Mouse (Mus musculus) adrenal gland, postnatal 4 days (tissue): ENCODE results near the gene Olfr1053. TPM values are rescaled to one million over a fixed set of nuclear protein-coding genes. Genes with fewer than 3 reads are reported as not detected.
"Not testable (repeated sequence)": the region's sequence is repeated elsewhere in the genome, so short reads cannot be mapped to it uniquely, and the experiment has no call there.

ENCODE experiments used
- DNase-seq, 2 experiments: peaks; one replicate each; pipeline ENCODE4 v3.0.0; 2021 to 2022; ENCODE audit warnings: low spot score in 2 of 2, mixed read lengths in 2 of 2
- long read RNA-seq, 2 experiments: library from polyadenylated mRNA; stranded (forward); transcript quantifications; one replicate each; pipeline ENCODE4 v2.0.0; 2021
- total RNA-seq, 2 experiments: library from RNA; stranded (reverse); gene quantifications; 2 replicates each; pipeline ENCODE4 v1.2.3; 2021

The Olfr1053 gene
- not detected for total RNA-seq
- long read RNA-seq, experiment 1, result 0 reads
- long read RNA-seq, experiment 2, result 0 reads

DNA sequence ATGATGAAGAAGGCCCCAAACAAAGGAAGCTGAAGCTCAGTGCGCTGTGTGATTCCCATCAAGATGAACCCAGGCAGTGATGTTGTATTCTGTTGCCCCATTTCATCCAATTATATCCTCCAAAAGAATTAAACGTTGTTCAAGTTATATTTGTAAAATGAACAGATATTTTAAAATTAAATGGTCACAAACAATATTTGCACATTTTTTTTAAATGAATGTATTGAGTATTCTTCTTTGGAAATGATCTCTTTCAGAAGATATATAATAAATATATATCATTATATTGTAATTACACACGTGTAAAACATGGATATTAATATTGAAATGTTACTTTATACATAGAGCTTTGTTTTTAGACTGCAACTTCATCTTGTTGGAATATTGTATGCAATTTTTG lies at the start of gene Olfr1053:
Gene Olfr1053, minus strand, starts transcription at position 101 of the 400 bp plus-strand sequence.
- no peak for DNase-seq

DNA sequence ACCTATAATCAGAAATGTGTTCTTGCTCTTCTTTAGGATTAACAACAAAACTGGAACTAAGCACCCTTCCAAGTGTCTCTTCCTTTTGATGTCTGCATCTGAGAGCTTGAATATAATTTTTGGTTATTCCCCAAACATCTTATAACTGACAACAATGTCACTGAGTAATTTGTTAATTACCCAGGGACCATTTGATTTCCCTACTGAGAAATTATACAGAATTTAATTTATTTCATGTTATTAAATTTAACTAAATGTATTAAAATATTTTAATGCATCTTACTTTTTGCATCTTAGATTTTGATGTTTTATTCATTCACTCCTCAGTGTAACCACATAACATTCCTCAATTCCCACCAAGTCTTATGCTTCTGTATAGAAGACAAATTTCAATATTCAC lies 47.3 kb upstream of the Olfr1053 start, which contains the start of gene Olfr1056:
Gene Olfr1056, minus strand, starts transcription at position 101 of the 400 bp plus-strand sequence.
- DNase-seq, result no peak

DNA sequence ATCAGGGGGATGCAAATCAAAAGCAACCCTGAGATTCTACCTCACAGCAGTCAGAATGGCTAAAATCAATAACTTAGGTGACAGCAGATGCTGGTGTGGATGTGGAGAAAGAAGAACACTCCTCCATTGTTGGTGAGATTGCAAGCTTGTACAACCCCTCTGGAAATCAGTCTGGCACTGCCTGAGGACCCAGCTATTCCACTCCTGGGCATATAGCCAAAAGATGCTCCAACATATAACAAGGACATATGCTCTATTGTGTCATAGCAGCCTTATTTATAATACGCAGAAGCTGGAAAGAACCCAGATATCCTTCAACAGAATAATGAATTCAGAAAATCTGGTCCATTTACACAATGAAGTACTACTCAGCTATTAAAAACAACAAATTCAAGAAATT lies 36.7 kb upstream of the Olfr1053 start:
- not testable (repeated sequence) for DNase-seq

DNA sequence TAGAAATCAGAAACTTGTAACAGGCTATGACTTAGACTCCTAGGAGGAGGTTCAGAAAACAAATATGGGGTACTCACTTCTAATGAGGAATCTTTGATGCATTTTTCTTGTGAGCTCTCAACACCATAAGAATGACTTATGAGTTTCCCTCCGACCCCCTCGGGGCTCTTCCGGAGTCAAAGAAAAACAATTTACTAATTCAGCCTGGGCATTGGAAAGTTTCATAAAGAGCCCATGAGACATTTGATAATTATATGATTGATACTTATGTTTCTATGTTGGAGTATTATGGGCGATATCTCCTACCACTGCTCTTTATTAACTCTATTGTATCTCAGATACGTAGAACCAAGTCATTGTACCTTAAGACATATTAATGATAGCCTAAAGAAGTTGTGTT lies 35.1 kb upstream of the Olfr1053 start, which contains the start of gene Olfr1055:
Gene Olfr1055, minus strand, starts transcription at position 101 of the 400 bp plus-strand sequence.
- DNase-seq, result no peak

DNA sequence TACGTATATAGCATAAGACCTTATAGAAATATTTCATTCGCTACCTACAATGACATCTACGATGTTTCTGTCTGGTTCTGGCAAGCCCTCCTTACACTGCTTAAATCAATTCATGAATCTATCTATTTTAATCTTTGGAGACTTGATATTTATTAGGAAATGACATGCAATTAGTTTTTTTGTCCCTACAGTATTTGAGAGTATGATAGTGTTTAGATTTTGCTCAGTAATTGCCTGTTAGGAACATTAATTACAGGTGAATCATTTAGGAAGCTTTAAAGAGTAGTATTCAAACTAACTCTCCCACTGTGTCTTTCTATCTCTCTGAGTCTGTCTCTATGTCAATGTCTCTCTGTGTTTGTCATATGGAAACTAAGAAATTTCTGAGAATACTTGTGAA lies 20.2 kb upstream of the Olfr1053 start, which contains the start of gene Olfr1054:
Gene Olfr1054, minus strand, starts transcription at position 101 of the 400 bp plus-strand sequence.
- DNase-seq, result no peak

DNA sequence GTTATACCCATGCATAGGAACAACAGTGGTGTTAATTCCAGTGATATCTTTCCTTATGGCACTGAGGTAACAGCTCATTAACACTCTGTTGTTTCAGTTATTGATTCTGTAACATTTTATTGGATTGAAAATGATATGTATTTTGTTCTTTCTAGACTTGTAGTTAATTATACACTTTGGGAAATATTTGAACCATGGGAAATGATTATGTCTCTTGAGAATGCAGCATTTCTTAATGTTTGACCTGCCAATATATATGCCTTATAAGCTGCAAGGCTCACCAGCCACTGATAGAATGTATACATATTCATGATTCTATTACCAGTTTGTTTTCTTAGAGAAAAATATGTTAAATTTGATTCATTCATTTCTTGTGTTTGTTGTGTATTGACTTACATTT lies 22.9 kb downstream of the Olfr1053 start, which contains the start of gene Olfr1052:
Gene Olfr1052, plus strand, starts transcription at position 301 of the 400 bp plus-strand sequence.
- no peak for DNase-seq

DNA sequence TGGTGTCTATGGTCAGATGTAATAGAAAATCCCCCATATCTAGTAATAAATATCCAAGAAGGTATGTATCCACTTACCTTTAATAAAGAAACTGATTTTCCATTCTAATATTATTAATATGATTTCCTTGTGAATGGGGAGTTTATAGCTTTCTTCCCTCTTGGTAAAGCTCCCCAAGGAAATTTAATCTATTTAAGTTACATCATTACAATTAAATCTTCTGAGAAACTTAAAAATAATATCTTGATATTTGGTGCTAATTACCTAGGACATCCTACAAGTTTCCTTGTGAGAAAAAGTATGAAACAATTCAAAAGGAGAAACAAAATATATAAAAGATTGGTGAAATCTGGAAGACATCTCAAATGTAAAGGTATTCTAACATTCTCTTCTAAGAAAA lies 36.1 kb downstream of the Olfr1053 start, which contains the start of gene Olfr1051:
Gene Olfr1051, minus strand, starts transcription at position 101 of the 400 bp plus-strand sequence.
- DNase-seq, result not testable (repeated sequence)

Other genes with a start within 250 kb of the Olfr1053 start
- gene Olfr1036, start 241.3 kb downstream of the Olfr1053 start, total RNA-seq, result not detected
- gene Olfr1037, start 227.9 kb downstream of the Olfr1053 start, total RNA-seq, result not detected
- not detected for gene Olfr1039, start 179.4 kb downstream of the Olfr1053 start, total RNA-seq
- not detected for gene Olfr1040, start 168.6 kb downstream of the Olfr1053 start, total RNA-seq
- not detected for gene Olfr1042, start 153.4 kb downstream of the Olfr1053 start, total RNA-seq
- not detected for gene Olfr1043, start 147.8 kb downstream of the Olfr1053 start, total RNA-seq
- not detected for gene Olfr1044, start 137.5 kb downstream of the Olfr1053 start, total RNA-seq
- gene Olfr52, start 129.6 kb downstream of the Olfr1053 start, total RNA-seq, result not detected
- gene Olfr1045, start 112.3 kb downstream of the Olfr1053 start, total RNA-seq, result not detected
- not detected for gene Olfr1046, start 96.0 kb downstream of the Olfr1053 start, total RNA-seq
- not detected for gene Olfr1047, start 83.9 kb downstream of the Olfr1053 start, total RNA-seq
- not detected for gene Olfr1048, start 75.0 kb downstream of the Olfr1053 start, total RNA-seq
- gene Olfr1049, start 57.0 kb downstream of the Olfr1053 start, total RNA-seq, result not detected
- not detected for gene Olfr1051, start 36.2 kb downstream of the Olfr1053 start, total RNA-seq
- not detected for gene Olfr1052, start 22.8 kb downstream of the Olfr1053 start, total RNA-seq
- gene Olfr1054, start 20.1 kb upstream of the Olfr1053 start, total RNA-seq, result not detected
- not detected for gene Olfr1055, start 35.0 kb upstream of the Olfr1053 start, total RNA-seq
- gene Olfr1056, start 47.2 kb upstream of the Olfr1053 start, total RNA-seq, result not detected
- gene Olfr1057, start 63.1 kb upstream of the Olfr1053 start, total RNA-seq, result not detected
- not detected for gene Olfr1058, start 73.3 kb upstream of the Olfr1053 start, total RNA-seq
- gene Olfr1061, start 98.8 kb upstream of the Olfr1053 start, total RNA-seq, result not detected
- not detected for gene Olfr1062, start 111.5 kb upstream of the Olfr1053 start, total RNA-seq
- gene Olfr1065, start 135.3 kb upstream of the Olfr1053 start, total RNA-seq, result not detected
- not detected for gene Olfr1066, start 141.0 kb upstream of the Olfr1053 start, total RNA-seq
- not detected for gene Olfr228, start 172.1 kb upstream of the Olfr1053 start, total RNA-seq
- not detected for gene Olfr1076, start 193.2 kb upstream of the Olfr1053 start, total RNA-seq
- gene Olfr1079, start 227.2 kb upstream of the Olfr1053 start, total RNA-seq, result not detected
- not detected for gene Olfr1080, start 243.0 kb upstream of the Olfr1053 start, total RNA-seq